Mouse (Mus musculus): ENCODE results near the gene Fam163b. TPM values are rescaled to one million over a fixed set of nuclear protein-coding genes. Genes with fewer than 3 reads are reported as not detected.

The Fam163b gene
- total and polyA plus RNA-seq, 3 experiments, result not detected

DNA sequence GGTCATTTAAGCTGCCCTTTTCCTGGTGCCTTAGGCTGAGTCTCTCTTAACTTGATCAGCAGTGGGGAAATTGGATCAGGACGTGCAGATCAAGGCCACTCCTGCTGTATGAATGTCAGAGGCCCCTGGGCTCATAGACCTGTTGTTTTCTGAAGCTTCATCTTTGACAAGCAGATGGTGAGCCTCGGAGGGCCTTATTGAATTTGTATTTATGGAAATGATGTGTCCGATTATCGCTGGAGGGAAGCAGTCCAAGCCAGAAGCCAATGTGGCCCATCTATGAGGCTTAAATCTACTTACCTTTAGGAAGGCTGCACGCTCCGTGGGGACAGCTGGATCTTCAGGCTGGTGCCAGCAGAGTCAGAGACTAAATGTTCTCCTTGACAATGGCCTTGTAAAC, 14.3 kb upstream of the Fam163b start:
- no peak for DNase-seq (ENCODE audit: low read depth, low spot score)
- H3K9me3 ChIP-seq (replicated peaks; ENCODE audit: insufficient read depth, low read length), result no peaks in the 10 kb centered on the region
- TF ChIP-seq CTCF (IDR thresholded peaks at IDR 0.05 in 2 of 3, conservative IDR thresholded peaks at IDR 0.05 in 1 of 3; ENCODE audit: control insufficient read depth in 1 of 3, insufficient read depth in 1 of 3, low read depth in 2 of 3, low read length in 3 of 3, poor library complexity in 1 of 3, severe bottlenecking in 1 of 3) (no peak), ELF1 (IDR thresholded peaks at IDR 0.05; ENCODE audit: low read depth, low read length) (no peak), SIN3A (IDR thresholded peaks at IDR 0.05; ENCODE audit: low read length) (no peak), MAFK (IDR thresholded peaks at IDR 0.05; ENCODE audit: borderline replicate concordance, low read depth, low read length) (no peak), EP300 (IDR thresholded peaks at IDR 0.05; ENCODE audit: low read depth in 1 of 2, low read length in 2 of 2) (no peak), USF1 (IDR thresholded peaks at IDR 0.05; ENCODE audit: low read depth, low read length) (no peak), ZNF384 (IDR thresholded peaks at IDR 0.05; ENCODE audit: low read depth, low read length) (no peak), JUND (IDR thresholded peaks at IDR 0.05; ENCODE audit: low read depth, low read length) (no peak), TCF12 (IDR thresholded peaks at IDR 0.05; ENCODE audit: low read depth, low read length) (no peak), E2F4 (IDR thresholded peaks at IDR 0.05; ENCODE audit: borderline replicate concordance, low read depth, low read length) (no peak)
- no peaks in the 10 kb centered on the region for H3K4me1 ChIP-seq (ENCODE audit: control insufficient read depth in 1 of 2, insufficient read depth in 2 of 2, low read length in 2 of 2)
- no peaks in the 10 kb centered on the region for H3K36me3 ChIP-seq (ENCODE audit: control insufficient read depth in 1 of 2, insufficient read depth in 2 of 2, low read length in 2 of 2)
- H3K27me3 ChIP-seq (ENCODE audit: control insufficient read depth in 1 of 2, insufficient read depth in 2 of 2, low read length in 2 of 2), result peaks cover 0 to 1% of the 10 kb centered on the region in 2 experiments; a peak in 2 of 4 replicates
- H3K4me3 ChIP-seq (ENCODE audit: control insufficient read depth in 1 of 2, insufficient read depth in 1 of 2, low read depth in 2 of 2, low read length in 2 of 2), result no peak overlapping the region
- H3K79me2 ChIP-seq (ENCODE audit: control insufficient read depth, insufficient read depth, low read length, poor library complexity), result no peaks in the 10 kb centered on the region
- H3K27ac ChIP-seq (ENCODE audit: control insufficient read depth, low read depth, low read length), result no peak overlapping the region
- H3K9ac ChIP-seq (ENCODE audit: control insufficient read depth, low read depth, low read length, poor library complexity, severe bottlenecking), result no peak overlapping the region

DNA sequence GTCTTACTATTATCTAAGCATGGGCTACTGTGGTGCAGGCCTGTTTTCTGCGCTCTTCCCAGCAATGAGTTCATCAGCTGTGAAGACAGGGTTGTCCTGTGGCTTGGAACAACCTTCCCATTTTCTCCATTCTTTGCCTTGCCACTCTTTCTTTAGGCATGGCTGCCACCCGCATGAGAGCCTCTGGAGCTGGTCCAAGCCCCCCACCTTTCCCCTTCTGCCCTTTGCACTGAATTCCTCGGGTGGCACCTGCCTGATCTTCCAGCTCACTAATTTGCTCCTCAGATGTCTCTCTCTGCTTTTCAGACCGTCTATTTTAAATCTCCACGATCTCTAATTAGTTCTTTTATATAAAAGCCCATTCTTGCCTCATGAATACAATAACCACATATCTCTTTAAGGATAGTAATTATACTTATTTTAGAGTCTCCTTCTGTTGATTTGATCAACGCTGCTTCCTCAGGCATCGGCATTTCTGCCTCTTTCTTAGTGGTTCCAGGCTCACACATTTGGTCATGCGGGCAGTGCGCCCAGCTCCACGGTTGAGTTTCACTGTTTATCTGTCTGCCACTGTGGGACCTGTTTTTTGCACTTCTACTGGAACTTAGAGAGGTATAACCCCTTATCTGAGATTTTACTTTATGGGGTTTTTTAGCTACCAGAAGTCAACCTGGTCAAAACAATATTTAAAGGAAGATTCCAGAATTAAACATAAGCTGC, 12.3 kb upstream of the Fam163b start:
- H3K4me1 ChIP-seq (ENCODE audit: control insufficient read depth in 1 of 2, insufficient read depth in 2 of 2, low read length in 2 of 2), result no peaks in the 10 kb centered on the region
- no peaks in the 10 kb centered on the region for H3K79me2 ChIP-seq (ENCODE audit: control insufficient read depth, insufficient read depth, low read length, poor library complexity)
- TF ChIP-seq MYC (IDR thresholded peaks at IDR 0.05; ENCODE audit: low read depth, low read length), result no peak
- no peak for TF ChIP-seq NELFE (IDR thresholded peaks at IDR 0.05; ENCODE audit: low read depth, low read length)
- no peak for TF ChIP-seq CHD1 (IDR thresholded peaks at IDR 0.05; ENCODE audit: low read depth, low read length)
- no peak for TF ChIP-seq EP300 (IDR thresholded peaks at IDR 0.05; ENCODE audit: low read depth in 1 of 2, low read length in 2 of 2)
- TF ChIP-seq NRF1 (IDR thresholded peaks at IDR 0.05; ENCODE audit: insufficient read depth, low read depth, low read length, poor library complexity, severe bottlenecking), result no peak
- TF ChIP-seq TBP (IDR thresholded peaks at IDR 0.05; ENCODE audit: low read depth, low read length), result no peak
- TF ChIP-seq RCOR1 (IDR thresholded peaks at IDR 0.05; ENCODE audit: low read depth, low read length), result no peak
- TF ChIP-seq ETS1 (IDR thresholded peaks at IDR 0.05; ENCODE audit: low read depth, low read length), result no peak
- TF ChIP-seq MAX (IDR thresholded peaks at IDR 0.05; ENCODE audit: low read length), result no peak
- TF ChIP-seq ELF1 (IDR thresholded peaks at IDR 0.05; ENCODE audit: low read depth, low read length), result no peak
- TF ChIP-seq ZMIZ1 (IDR thresholded peaks at IDR 0.05; ENCODE audit: low read depth, low read length), result no peak
- no peak for TF ChIP-seq ZNF384 (IDR thresholded peaks at IDR 0.05; ENCODE audit: low read depth, low read length)
- TF ChIP-seq JUND (IDR thresholded peaks at IDR 0.05; ENCODE audit: low read depth, low read length), result no peak
- TF ChIP-seq BHLHE40 (IDR thresholded peaks at IDR 0.05; ENCODE audit: borderline replicate concordance, low read depth, low read length), result no peak
- no peak overlapping the region for H3K27ac ChIP-seq (ENCODE audit: control insufficient read depth, low read depth, low read length)
- peaks cover 0 to 1% of the 10 kb centered on the region in 2 experiments; a peak in 1 of 4 replicates for H3K27me3 ChIP-seq (ENCODE audit: control insufficient read depth in 1 of 2, insufficient read depth in 2 of 2, low read length in 2 of 2)
- H3K9ac ChIP-seq (ENCODE audit: control insufficient read depth, low read depth, low read length, poor library complexity, severe bottlenecking), result no peak overlapping the region
- H3K36me3 ChIP-seq (ENCODE audit: control insufficient read depth in 1 of 2, insufficient read depth in 2 of 2, low read length in 2 of 2), result no peaks in the 10 kb centered on the region
- no peak for DNase-seq (ENCODE audit: low read depth, low spot score)
- no peaks in the 10 kb centered on the region for H3K9me3 ChIP-seq (replicated peaks; ENCODE audit: insufficient read depth, low read length)
- H3K4me3 ChIP-seq (ENCODE audit: control insufficient read depth in 1 of 2, insufficient read depth in 1 of 2, low read depth in 2 of 2, low read length in 2 of 2), result no peak overlapping the region

All from MEL (cell line).